Mouse (Mus musculus) embryonic facial prominence, embryonic 11.5 days (tissue): Measurements from ENCODE around the gene Pde5a. TPM values are rescaled to one million over a fixed set of nuclear protein-coding genes. Genes with fewer than 3 reads are reported as not detected.

Experiments
- ATAC-seq: fragments of 200-750 bp; cut with Nextera tagmentation; replicated peaks from 2 replicates; pipeline ENCODE4 v1.8.0; 2017; ENCODE audit warnings: low read depth; ENCODE audit not compliant: insufficient number of reproducible peaks, low FRiP score, low TSS enrichment
- DNase-seq: peaks from one replicate; pipeline ENCODE4 v3.0.0-alpha.2; 2015; ENCODE audit warnings: low spot score
- H3K27ac ChIP-seq: fragments of 300-500 bp; sonication (generic); replicated peaks from 2 replicates; pipeline ENCODE4 v1.5.1; 2014; ENCODE audit warnings: mild to moderate bottlenecking, low read depth, low read length, control low read depth
- H3K27me3 ChIP-seq: fragments of 300-500 bp; sonication (generic); 2 replicates; pipeline ENCODE4 v1.6.1; 2014; ENCODE audit warnings: mild to moderate bottlenecking, low read length, moderate library complexity, mixed read lengths; ENCODE audit not compliant: control insufficient read depth, insufficient read depth
- H3K36me3 ChIP-seq: fragments of 300-500 bp; sonication (generic); replicated peaks from 2 replicates; pipeline ENCODE4 v1.6.1; 2014; ENCODE audit warnings: low read depth, mild to moderate bottlenecking, low read length, moderate library complexity, mixed read lengths; ENCODE audit not compliant: control insufficient read depth, insufficient read depth
- H3K4me1 ChIP-seq: fragments of 300-500 bp; sonication (generic); 2 replicates; pipeline ENCODE4 v1.6.1; 2014; ENCODE audit warnings: low read length, mixed read lengths; ENCODE audit not compliant: control insufficient read depth, insufficient read depth
- H3K4me2 ChIP-seq: fragments of 300-500 bp; sonication (generic); 2 replicates; pipeline ENCODE4 v1.6.1; 2014; ENCODE audit warnings: low read depth, mild to moderate bottlenecking, control low read depth, low read length, moderate library complexity
- H3K4me3 ChIP-seq: fragments of 300-500 bp; sonication (generic); 2 replicates; pipeline ENCODE4 v1.5.1; 2014; ENCODE audit warnings: low read depth, low read length, control low read depth
- H3K9ac ChIP-seq: fragments of 300-500 bp; sonication (generic); replicated peaks from 2 replicates; pipeline ENCODE4 v1.6.1; 2014; ENCODE audit warnings: mild to moderate bottlenecking, control low read depth, low read length
- H3K9me3 ChIP-seq: fragments of 300-500 bp; sonication (generic); replicated peaks from 2 replicates; pipeline ENCODE4 v1.6.1; 2016; ENCODE audit warnings: mild to moderate bottlenecking, low read length, inconsistent platforms, mixed read lengths; ENCODE audit not compliant: control insufficient read depth
- WGBS: fragments of 180-500 bp; shearing (Covaris S2); extraction: QIAGEN DNeasy Blood & Tissue Kit; methylation state at CpG from one replicate; pipeline ENCODE4 v1.1.7; 2014; 5-methylcytosine and 5-hydroxymethylcytosine counted together
- polyA plus RNA-seq: library from polyadenylated mRNA; unstranded; fragments of >200 nt; fragmentation: Nextera tagmentation; extraction: Ambion mirVana; gene quantifications from 2 replicates; pipeline ENCODE4 v1.2.1, GENCODE M21; 2014

Gene Pde5a
- polyA plus RNA-seq, 1 experiment from 2014 or later = 4.6 TPM

DNA sequence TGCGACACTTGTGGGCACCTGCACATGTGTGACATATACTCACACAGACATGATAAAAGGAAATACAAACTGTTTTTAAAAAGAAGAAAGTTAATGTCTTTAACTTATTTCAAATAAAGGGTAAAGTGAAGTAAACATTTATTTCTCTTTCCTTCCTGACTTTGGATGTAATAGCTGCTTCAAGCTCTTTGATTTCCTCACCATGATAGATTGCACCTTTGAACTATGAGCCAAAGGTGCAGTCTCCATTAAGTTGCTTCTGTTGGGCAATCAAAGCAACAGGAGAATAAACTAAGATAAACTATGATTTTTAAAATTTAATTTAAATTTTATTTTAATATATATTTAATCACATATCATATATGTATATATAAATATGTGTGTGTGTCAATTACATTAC is 139.5 kb downstream of the Pde5a start:
- no peaks in the 10 kb centered on the region for H3K9me3 ChIP-seq
- 96% methylated on average over 1 of the region's 1 CpGs for WGBS
- no peaks in the 10 kb centered on the region for H3K4me1 ChIP-seq
- no peaks in the 10 kb centered on the region for H3K36me3 ChIP-seq
- ATAC-seq (no peak), DNase-seq (no peak)
- no peak overlapping the region for H3K27ac ChIP-seq
- H3K27me3 ChIP-seq = no peaks in the 10 kb centered on the region
- no peak overlapping the region for H3K4me2 ChIP-seq
- H3K4me3 ChIP-seq = no peak overlapping the region
- H3K9ac ChIP-seq = no peak overlapping the region

DNA sequence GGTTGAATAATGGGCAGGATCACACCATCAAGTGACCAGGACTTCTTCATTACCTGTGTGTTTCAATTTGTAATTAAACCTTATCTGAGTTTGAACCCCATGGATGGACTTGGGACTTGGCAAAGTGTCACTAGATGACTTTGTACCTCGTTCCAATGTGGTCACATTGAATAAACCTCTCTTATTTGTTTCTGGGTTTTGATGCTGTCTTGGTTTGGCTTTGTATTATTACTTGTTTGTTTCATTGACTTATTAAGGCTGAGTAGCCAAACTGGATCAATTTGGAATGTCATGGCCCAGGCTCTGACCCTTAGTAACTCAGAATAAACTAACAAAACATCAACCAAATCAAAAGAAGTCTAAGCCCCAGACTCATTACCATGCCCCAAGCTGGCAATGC is 142.8 kb downstream of the Pde5a start:
- Histone ChIP-seq H3K9ac (no peak overlapping the region), H3K36me3 (no peaks in the 10 kb centered on the region)
- 73% methylated on average over 1 of the region's 1 CpGs for WGBS

DNA sequence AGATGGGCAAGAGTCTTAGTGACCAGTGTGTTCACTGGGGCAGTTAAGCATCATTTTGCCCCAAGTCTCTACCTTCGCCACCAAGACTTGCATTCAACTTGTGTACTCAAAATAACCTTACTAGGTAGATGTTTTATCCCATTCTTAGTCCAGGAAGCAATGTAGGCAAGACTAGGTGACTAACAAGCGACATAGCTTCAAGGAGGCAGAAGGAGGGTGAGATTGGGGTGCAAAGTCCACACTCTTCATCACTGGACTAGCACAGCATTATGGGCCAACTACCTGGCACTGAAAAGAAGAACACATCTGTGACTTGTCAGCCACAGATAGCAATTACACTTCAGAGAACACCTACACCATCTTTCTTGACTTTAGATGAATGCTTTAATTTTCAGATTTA is 148.1 kb downstream of the Pde5a start:
- H3K9ac ChIP-seq = no peak overlapping the region
- H3K4me1 ChIP-seq = no peaks in the 10 kb centered on the region
- H3K27ac ChIP-seq = no peak overlapping the region
- H3K36me3 ChIP-seq = no peaks in the 10 kb centered on the region
- 84% methylated on average over 2 of the region's 2 CpGs for WGBS
- no peaks in the 10 kb centered on the region for H3K27me3 ChIP-seq
- no peak overlapping the region for H3K4me3 ChIP-seq
- no peaks in the 10 kb centered on the region for H3K9me3 ChIP-seq
- ATAC-seq (no peak), DNase-seq (no peak)
- H3K4me2 ChIP-seq = no peak overlapping the region

More for the DNA sequence above, 142.8 kb downstream of the Pde5a start:
- H3K9me3 ChIP-seq = no peaks in the 10 kb centered on the region
- no peaks in the 10 kb centered on the region for H3K27me3 ChIP-seq
- no peak overlapping the region for H3K4me2 ChIP-seq
- no peak overlapping the region for H3K4me3 ChIP-seq
- DNase-seq (no peak), ATAC-seq (no peak)
- no peaks in the 10 kb centered on the region for H3K4me1 ChIP-seq
- H3K27ac ChIP-seq = no peak overlapping the region

DNA sequence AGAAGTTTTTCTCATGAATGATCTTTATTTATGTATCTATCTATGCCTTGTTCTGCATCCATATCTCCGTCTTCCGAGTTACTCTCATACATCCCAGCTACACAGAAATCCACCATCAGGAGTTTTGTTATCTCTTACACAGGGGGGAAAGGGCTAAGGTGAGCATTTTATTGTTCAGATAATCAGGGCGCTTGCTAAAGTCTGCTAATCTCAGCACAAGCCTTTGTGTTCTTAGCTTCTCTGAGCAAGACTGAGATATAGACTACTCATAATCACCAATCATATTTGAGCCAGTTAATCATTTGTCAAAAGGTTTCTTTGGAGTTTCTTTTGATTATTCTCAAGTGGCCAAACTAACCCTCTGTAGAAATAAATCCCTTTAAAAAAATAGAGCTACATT is 148.8 kb downstream of the Pde5a start:
- DNase-seq = no peak
- H3K36me3 ChIP-seq = no peaks in the 10 kb centered on the region
- no peak overlapping the region for H3K4me2 ChIP-seq
- no peak for ATAC-seq
- H3K9ac ChIP-seq = no peak overlapping the region
- WGBS = 90% methylated on average over 3 of the region's 3 CpGs
- H3K27ac ChIP-seq = no peak overlapping the region
- H3K9me3 ChIP-seq = no peaks in the 10 kb centered on the region
- no peak overlapping the region for H3K4me3 ChIP-seq
- no peaks in the 10 kb centered on the region for H3K27me3 ChIP-seq
- H3K4me1 ChIP-seq = no peaks in the 10 kb centered on the region

DNA sequence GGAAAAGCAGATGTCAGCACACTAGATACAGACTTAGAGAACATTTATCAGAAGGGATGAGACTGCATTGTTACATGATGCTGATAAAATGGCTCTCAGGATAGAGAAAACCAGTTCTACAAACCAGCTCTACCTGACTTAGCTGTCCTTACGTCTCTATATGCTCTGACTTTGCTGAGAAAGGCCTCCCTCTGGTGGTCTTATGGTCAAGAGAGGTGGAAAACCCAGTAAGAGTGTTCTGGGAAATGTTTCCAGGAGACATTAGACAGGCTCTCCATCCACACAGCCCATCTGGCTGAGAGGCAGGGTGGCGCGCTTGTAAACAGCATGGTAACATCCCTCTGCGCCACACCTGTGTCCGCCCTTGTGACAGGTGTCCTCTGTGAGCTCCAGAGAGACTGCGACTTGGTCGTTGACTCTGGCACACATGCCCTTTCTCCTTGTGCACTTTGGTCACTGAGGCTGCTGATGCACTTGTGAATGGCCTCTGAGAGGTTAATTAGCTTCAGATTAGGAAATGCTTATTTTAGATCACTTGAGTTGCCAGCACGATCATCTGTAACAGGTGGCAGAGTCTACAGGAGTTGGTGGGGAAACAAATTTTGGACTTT is 150.1 kb downstream of the Pde5a start:
- no peak for ATAC-seq
- WGBS = 82% methylated on average over 8 of the region's 8 CpGs
- Histone ChIP-seq H3K27ac (no peak overlapping the region), H3K4me1 (no peaks in the 10 kb centered on the region), H3K4me3 (no peak overlapping the region), H3K4me2 (no peak overlapping the region), H3K27me3 (no peaks in the 10 kb centered on the region), H3K9me3 (no peaks in the 10 kb centered on the region), H3K9ac (no peak overlapping the region), H3K36me3 (no peaks in the 10 kb centered on the region)
- DNase-seq = no peak

DNA sequence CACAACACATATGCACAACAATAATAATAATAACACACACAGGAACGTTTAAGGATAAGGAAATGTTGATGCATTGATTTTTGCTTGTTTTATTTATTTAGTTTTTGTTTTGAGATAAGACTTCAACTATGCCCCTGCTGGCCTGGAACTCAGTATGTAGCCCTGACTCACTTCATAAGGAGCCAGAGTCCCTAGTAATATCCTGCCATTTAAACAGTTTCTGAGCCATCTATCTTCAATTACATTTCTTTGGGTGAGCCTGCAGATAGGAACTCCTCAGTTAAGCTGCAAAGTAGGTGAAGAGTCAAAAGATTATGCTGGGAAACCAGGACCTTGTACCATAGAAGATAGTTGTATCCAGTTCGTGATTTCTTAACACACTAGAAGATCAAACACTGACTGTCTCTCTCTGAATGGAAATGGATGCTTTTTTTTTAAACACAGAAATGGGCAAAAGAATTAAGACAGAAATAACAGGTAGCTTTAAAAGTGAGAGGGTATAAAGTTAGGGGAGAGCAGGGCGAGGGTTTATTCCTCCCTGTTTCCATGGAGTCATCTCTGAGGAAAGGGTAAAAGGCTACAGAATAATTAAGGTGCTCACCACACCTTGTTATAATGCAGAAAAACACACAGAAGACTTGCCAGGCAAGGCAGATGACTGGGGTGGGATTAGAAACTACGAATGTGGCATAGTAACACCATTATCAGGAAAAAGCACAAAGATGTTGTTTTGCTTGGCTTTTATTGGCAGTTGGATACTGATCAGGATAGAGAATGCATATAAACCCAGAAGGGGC is 159.0 kb downstream of the Pde5a start:
- Histone ChIP-seq H3K4me3 (no peak overlapping the region), H3K9me3 (no peaks in the 10 kb centered on the region), H3K27ac (no peak overlapping the region), H3K9ac (no peak overlapping the region), H3K4me2 (no peak overlapping the region), H3K36me3 (no peaks in the 10 kb centered on the region), H3K27me3 (no peaks in the 10 kb centered on the region), H3K4me1 (no peaks in the 10 kb centered on the region)
- 76% methylated on average over 4 of the region's 4 CpGs for WGBS
- ATAC-seq (no peak), DNase-seq (no peak)

DNA sequence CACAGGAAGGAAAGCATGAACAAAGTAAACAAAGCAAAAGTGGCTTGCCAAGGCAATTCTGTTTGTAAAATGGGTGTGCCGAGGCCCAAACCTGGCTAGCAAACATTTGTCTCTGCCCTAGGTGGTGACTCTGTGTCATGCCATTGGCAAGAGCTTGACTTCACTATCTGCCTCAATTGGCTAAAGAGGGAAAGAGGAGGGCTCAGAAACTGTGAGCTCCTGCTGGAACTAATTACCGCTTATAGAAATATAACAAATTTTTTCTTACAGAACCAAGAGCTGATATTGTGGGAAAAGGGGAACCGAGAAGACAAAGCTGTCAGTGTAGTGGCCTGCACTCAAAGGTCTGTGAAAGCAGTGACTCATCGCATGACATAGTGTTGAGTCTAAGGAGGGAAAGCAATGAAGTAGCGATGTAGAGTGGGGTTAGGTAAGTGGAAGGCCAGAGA is 159.6 kb downstream of the Pde5a start:
- Histone ChIP-seq H3K9me3 (no peaks in the 10 kb centered on the region), H3K36me3 (no peaks in the 10 kb centered on the region), H3K4me3 (no peak overlapping the region), H3K4me1 (no peaks in the 10 kb centered on the region), H3K27ac (no peak overlapping the region), H3K4me2 (no peak overlapping the region), H3K9ac (no peak overlapping the region), H3K27me3 (no peaks in the 10 kb centered on the region)
- ATAC-seq (no peak), DNase-seq (no peak)
- 82% methylated on average over 5 of the region's 5 CpGs for WGBS

DNA sequence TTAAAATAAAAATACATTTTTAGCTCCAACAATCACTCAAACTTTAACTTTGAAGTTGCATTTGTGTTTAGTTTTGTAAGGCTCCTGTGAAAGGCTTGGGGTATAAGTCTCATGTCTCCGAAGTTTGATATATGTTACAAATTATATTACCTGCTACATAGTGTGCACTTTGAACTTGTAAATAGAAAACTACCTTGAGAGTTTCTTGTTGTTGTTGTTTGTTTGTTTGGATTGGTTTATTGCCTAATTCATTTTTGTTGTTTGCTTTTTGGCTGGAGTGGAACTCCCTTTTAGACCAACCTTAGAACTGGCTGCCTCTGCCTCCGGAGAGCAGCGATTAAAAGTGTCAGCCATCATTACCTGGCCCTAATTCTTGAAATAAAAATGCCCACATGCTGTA is 166.0 kb downstream of the Pde5a start, which contains the start of gene Fabp2:
Gene Fabp2, plus strand, starts transcription at position 301 of the 400 bp plus-strand sequence.
- Histone ChIP-seq H3K27ac (no peak within 1 kb of the TSS), H3K9me3 (no peaks in the 10 kb centered on the region), H3K4me3 (no peak within 1 kb of the TSS), H3K36me3 (no peaks in the 10 kb centered on the region), H3K9ac (no peak within 1 kb of the TSS), H3K27me3 (no peaks in the 10 kb centered on the region), H3K4me2 (no peak within 1 kb of the TSS), H3K4me1 (no peaks in the 10 kb centered on the region)
- 91% methylated on average over 3 of the region's 3 CpGs for WGBS
- no peak for ATAC-seq
- no peak for DNase-seq
